8 mouse cellular contexts compared by ENCODE assay signal in genomic region chr7:116531311-116531710, GRCm38 (mm10). TPM values are rescaled to one million over a fixed set of nuclear protein-coding genes. Genes with fewer than 3 reads are reported as not detected.
A peak's percentile ranks its signal among the peaks of the same experiment; 100 is the strongest.
DNase-seq lines count a peak whose midpoint lies in the region; ATAC-seq lines count a peak whose summit lies in the region.

No protein-coding gene starts in this region.

- no peak overlapping the region for H3K4me3 ChIP-seq in forebrain, embryonic 14.5 days (ENCODE audit: low read depth, low read length)
- no peak overlapping the region for H3K4me3 ChIP-seq in liver, embryonic 16.5 days (ENCODE audit: low read depth, low read length)
- no peak overlapping the region for H3K4me3 ChIP-seq in neural tube, embryonic 15.5 days (replicated peaks)

- no peak overlapping the region for H3K9ac ChIP-seq in forebrain, embryonic 14.5 days (ENCODE audit: low read length)
- H3K9ac ChIP-seq in liver, embryonic 16.5 days (ENCODE audit: low read depth, low read length), result no peak overlapping the region
- H3K9ac ChIP-seq in neural tube, embryonic 15.5 days (replicated peaks), result no peak overlapping the region

- no peak overlapping the region for H3K4me2 ChIP-seq in forebrain, embryonic 14.5 days (ENCODE audit: low read length)
- no peak overlapping the region for H3K4me2 ChIP-seq in liver, embryonic 16.5 days (ENCODE audit: low read depth, low read length)
- H3K4me2 ChIP-seq in neural tube, embryonic 15.5 days, result no peak overlapping the region

- 76% methylated on average over 4 of the region's 4 CpGs for WGBS in forebrain, embryonic 14.5 days
- WGBS in liver, embryonic 16.5 days (ENCODE audit: insufficient replicate concordance), result 61% methylated on average over 4 of the region's 4 CpGs
- 86% methylated on average over 4 of the region's 4 CpGs for WGBS in neural tube, embryonic 15.5 days

- H3K27ac ChIP-seq in forebrain, embryonic 14.5 days (ENCODE audit: low read depth, low read length), result no peak overlapping the region
- H3K27ac ChIP-seq in liver, embryonic 16.5 days (ENCODE audit: low read length), result no peak overlapping the region
- no peak overlapping the region for H3K27ac ChIP-seq in neural tube, embryonic 15.5 days (replicated peaks)

- no peaks in the 10 kb centered on the region for H3K27me3 ChIP-seq in forebrain, embryonic 14.5 days (replicated peaks; ENCODE audit: control insufficient read depth, insufficient read depth, low read length)
- no peaks in the 10 kb centered on the region for H3K27me3 ChIP-seq in liver, embryonic 16.5 days (ENCODE audit: control insufficient read depth, insufficient read depth, low read depth, low read length)
- H3K27me3 ChIP-seq in neural tube, embryonic 15.5 days (replicated peaks), result no peaks in the 10 kb centered on the region

- DNase-seq in layer of hippocampus, adult 11-12 months (ENCODE audit: low spot score), result peak; percentile 60
- no peak for DNase-seq in layer of hippocampus, adult 8-10 months (ENCODE audit: low spot score in 2 of 2)
- DNase-seq in c-Kit-positive CD71-negative TER-119-negative erythroid progenitor cells, embryonic 14.5 days (ENCODE audit: low read depth), result peak; percentile 18
- peak; percentile 70 for DNase-seq in forebrain, embryonic 14.5 days (ENCODE audit: low spot score)
- DNase-seq in kidney, adult 11 months, result peak; percentile 17
- DNase-seq in thymus, postnatal 14 days, result no peak

- H3K9me3 ChIP-seq in forebrain, embryonic 14.5 days (replicated peaks; ENCODE audit: control insufficient read depth, low read length), result no peaks in the 10 kb centered on the region
- no peaks in the 10 kb centered on the region for H3K9me3 ChIP-seq in liver, embryonic 16.5 days (replicated peaks; ENCODE audit: control insufficient read depth, low read length)
- H3K9me3 ChIP-seq in neural tube, embryonic 15.5 days (replicated peaks), result no peaks in the 10 kb centered on the region

- ATAC-seq in forebrain, embryonic 14.5 days, result peak; percentile 75
- ATAC-seq in liver, embryonic 16.5 days (ENCODE audit: low read depth), result 0 out of 2 replicates have a peak, but pooled peaks have one; percentile 41
- peak; percentile 61; the same call in 1 of the 2 replicates for ATAC-seq in neural tube, embryonic 15.5 days (ENCODE audit: low FRiP score)

- no peaks in the 10 kb centered on the region for H3K4me1 ChIP-seq in forebrain, embryonic 14.5 days (ENCODE audit: control insufficient read depth, insufficient read depth, low read length)
- H3K4me1 ChIP-seq in liver, embryonic 16.5 days (ENCODE audit: control insufficient read depth, low read depth, low read length), result no peaks in the 10 kb centered on the region
- H3K4me1 ChIP-seq in neural tube, embryonic 15.5 days, result no peaks in the 10 kb centered on the region

- H3K36me3 ChIP-seq in forebrain, embryonic 14.5 days (ENCODE audit: control insufficient read depth, insufficient read depth, low read length), result peaks cover 38% of the 10 kb centered on the region
- no peaks in the 10 kb centered on the region for H3K36me3 ChIP-seq in liver, embryonic 16.5 days (ENCODE audit: control insufficient read depth, insufficient read depth)
- H3K36me3 ChIP-seq in neural tube, embryonic 15.5 days, result peaks cover 49% of the 10 kb centered on the region

RNA-seq across cellular contexts. Expression of gene Nucb2, which starts 27.1 kb away (rescaled TPM):
- total RNA-seq in layer of hippocampus, adult 8-10 months (2022), result 10 to 100 TPM; 23.3 to 25.7 (median 24.2) TPM
- 18.0 and 19.4 TPM in 2 replicates for polyA plus RNA-seq in forebrain, embryonic 14.5 days (2014; fragmentation: Nextera tagmentation; extraction: Ambion mirVana)
- 3.2 and 3.5 TPM in 2 replicates for polyA plus RNA-seq in liver, embryonic 16.5 days (2015; fragmentation: Nextera tagmentation; extraction: Ambion mirVana)
- 25.0 and 29.8 TPM in 2 replicates for polyA plus RNA-seq in neural tube, embryonic 15.5 days (2015; fragmentation: Nextera tagmentation; extraction: Ambion mirVana)

Comparison
In these comparisons a context has a peak if more than half of its experiments do, and no peak if none do; other contexts are left out.
1. DNase-seq: peak in layer of hippocampus, adult 11-12 months (single experiment), c-Kit-positive CD71-negative TER-119-negative erythroid progenitor cells, embryonic 14.5 days (single experiment), forebrain, embryonic 14.5 days (single experiment) and kidney, adult 11 months (single experiment); none in layer of hippocampus, adult 8-10 months (0 of 2) and thymus, postnatal 14 days (single experiment).
2. Peak in every context shown above with its lines, with median percentiles within 50 percentile points of each other: ATAC-seq.